Mouse (Mus musculus) gonadal fat pad, adult 2 months (tissue): ENCODE data around the gene Srgap2. TPM values are rescaled to one million over a fixed set of nuclear protein-coding genes. Genes with fewer than 3 reads are reported as not detected.
"Not testable (repeated sequence)": the region's sequence is repeated elsewhere in the genome, so short reads cannot be mapped to it uniquely, and the experiment has no call there.

Source experiments
- DNase-seq: peaks from one replicate; pipeline ENCODE4 v3.0.0-alpha.2; 2012; ENCODE audit warnings: low read depth
- polyA plus RNA-seq: library from polyadenylated mRNA; depleted of rRNA; stranded (reverse); fragments of >200 nt; gene quantifications from 2 replicates; pipeline ENCODE4 v1.2.3, GENCODE M21; 2012

The Srgap2 gene
- polyA plus RNA-seq, 1 experiment: 21.9 TPM

DNA sequence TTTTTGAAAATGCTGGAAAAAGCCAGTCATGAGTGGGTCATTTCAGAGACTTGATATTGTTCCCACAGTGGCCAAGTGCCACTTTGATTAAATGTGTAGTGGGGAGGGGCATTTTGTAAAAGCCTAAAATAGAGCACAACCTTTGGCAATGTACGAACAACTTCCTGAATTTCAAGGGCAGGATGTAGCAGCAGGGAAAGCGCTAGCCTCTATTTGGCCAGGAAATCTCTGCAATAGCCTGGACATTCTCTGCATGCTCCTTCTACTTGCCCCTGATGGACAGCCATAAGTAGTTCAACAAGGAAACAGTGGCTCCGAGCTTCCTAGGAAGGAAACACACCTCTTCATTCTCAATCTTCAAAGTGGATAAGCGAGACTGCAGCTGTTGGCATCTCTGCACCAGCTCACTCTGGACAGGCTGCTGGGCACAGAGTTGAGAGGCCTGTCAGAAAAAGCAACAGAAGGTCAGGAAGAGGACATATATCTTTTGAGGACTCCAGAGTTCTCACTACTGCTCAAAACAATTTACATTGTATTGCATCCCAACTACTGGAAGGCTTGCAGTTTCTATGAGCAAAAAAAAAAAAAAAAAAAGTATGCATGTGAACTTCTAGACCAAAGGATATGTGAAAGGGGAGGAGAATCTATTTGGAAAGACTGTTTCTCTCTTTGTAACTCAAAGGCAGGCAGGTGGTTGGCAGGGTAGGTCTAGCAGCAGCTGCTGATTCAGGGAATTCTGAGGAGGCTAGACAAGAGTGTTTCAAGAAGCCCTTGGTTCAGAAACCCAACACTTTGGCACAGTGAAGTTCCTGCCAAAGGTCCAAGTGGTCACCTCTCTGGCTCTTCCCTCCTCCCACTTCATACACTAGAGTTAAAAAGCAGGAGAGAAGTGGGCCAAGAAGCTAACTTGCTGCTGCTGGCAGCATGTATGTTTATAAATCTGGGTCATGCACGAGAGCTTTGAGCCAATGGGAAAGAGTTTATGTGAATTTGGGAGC lies 181.4 kb downstream of the Srgap2 start:
- DNase-seq: no peak

DNA sequence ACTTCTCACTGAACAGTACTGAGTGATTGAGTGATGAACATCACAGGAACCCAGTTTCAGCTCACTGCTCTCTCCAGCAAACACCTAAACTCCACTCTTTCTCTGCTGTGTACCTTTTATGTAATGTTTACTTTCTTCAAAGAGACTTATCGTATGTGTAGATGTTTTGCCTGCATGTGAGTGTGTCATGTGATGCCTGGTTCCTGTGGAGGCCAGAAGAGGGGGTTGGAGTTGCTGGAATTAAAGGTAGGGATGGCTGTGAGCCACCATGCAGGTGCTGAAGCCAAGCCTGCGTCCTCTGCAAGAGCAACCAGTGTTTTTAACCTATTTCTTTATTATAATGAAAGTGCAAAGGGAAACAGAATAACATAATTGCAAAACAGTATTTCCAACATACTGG lies 182.5 kb downstream of the Srgap2 start:
- DNase-seq: no peak

DNA sequence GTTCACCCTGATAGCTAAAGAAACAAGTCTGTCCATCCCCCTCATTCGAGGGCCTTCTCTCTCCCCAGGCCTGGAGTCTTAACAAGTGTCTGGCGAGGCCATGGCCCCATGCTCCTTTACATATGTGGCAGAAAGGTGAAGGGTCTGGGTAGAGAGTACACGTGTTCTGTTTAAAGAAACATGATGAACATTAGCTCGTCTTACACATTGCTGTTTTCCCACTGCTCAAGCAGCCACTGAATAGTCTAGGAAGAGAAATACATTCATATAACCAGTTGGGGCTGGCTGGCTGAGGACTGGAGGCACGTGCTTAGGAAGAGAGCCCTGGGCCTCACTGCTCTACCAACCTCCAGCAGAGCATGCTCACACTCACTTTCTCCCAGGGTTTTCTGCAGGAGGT lies 191.1 kb downstream of the Srgap2 start:
- no peak for DNase-seq

DNA sequence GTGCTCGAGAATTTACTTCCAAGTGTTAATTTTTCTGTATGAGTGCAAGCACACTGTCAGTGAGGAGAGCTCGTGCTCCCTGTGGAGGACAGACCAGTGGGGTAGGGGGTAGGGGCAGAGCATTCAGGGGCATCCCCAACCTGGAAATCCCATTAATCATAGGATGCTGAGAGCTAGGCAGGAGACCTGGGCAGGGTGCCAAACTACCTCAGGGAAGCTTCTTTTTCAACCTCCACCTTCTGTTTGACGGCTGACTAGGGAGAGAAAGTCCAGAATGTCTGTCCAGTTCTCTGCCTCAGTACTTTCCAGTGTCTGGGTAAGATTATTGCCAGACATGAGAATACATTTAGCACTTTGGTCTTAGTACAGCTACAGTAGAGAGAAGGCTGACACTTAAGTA lies 191.5 kb downstream of the Srgap2 start:
- DNase-seq: no peak

DNA sequence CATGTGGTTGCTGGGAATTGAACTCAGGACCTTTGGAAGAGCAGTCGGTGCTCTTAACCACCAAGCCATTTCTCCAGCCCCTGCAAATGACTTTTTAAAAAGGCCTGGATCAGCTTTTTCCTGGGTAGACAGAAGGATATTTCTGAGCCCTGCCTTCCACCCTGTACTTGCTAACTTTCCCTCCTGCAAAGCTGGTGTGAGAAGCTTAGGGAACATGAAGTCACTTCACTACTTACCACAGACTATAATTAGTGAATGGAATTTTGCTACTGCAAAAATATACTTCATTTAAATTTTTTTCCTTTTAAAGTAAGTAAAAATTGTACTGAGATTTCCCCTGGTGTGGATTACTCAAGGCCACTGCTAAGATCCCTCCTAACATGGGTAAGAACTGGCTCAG lies 196.0 kb downstream of the Srgap2 start:
- DNase-seq: no peak

DNA sequence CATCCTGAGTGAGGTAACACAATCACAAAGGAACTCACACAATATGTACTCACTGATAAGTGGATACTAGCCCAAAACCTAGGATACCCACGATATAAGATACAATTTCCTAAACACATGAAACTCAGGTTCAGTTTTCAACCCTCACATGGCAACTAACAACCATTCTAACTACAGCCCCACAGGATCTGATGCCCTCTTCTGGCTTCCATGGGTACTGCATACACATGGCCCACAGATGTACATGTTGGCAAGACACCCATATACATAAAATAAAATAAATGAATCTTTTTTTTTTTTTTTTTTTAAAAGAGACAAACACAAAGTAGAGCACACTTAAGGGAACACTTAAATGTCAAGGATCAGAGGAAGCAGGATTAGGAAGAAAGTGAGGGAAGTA lies 198.1 kb downstream of the Srgap2 start:
- not testable (repeated sequence) for DNase-seq

DNA sequence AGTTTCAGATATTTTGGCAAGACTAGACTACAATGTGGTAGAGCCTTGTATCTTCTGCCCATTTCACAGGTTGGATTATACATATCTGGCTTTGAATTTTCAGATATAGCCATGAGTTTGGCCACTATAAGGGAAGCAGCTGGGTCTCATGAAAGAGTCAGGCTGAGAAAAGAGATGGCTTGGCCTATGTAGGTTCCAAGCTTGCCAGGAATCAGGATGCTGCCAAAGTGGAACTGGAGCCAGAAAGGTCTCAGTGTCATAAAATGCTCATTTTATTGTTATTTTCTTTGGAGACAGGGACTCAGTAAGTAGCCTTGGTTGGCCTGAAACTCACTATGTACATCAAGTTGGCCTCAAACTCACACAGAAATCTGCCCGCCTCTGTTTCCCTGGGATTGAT lies 200.0 kb downstream of the Srgap2 start:
- no peak for DNase-seq

DNA sequence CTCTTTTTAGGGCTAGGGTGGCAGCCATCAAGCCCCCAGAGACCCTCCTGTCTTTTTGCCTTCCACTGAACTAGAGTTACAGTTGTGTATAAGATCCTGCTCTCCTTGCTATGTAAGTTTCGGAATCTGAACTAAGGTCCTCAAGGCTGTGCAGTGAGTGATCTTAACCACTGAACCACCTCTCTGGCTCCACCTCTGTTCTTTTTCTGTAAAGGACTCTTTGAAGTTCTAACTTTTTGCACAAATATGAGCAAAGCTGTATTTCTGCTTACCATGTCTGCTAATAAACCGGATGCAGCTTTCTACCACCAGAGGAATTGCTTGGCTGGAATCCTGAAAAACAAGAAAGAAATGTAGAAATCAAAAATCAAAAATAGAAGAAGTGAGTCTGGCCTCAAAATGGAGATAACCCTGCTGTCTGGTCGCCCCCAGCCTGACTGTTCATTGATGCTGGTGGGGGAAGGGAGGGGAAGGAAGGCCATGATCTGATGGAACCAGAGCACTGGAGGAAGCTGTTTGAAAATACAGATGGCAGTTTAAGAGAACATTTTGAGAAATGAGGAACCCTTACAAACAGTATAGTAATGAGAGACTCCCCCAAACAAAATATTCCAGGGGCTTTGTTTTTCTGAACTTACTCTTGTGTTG lies 202.2 kb downstream of the Srgap2 start:
- no peak for DNase-seq

DNA sequence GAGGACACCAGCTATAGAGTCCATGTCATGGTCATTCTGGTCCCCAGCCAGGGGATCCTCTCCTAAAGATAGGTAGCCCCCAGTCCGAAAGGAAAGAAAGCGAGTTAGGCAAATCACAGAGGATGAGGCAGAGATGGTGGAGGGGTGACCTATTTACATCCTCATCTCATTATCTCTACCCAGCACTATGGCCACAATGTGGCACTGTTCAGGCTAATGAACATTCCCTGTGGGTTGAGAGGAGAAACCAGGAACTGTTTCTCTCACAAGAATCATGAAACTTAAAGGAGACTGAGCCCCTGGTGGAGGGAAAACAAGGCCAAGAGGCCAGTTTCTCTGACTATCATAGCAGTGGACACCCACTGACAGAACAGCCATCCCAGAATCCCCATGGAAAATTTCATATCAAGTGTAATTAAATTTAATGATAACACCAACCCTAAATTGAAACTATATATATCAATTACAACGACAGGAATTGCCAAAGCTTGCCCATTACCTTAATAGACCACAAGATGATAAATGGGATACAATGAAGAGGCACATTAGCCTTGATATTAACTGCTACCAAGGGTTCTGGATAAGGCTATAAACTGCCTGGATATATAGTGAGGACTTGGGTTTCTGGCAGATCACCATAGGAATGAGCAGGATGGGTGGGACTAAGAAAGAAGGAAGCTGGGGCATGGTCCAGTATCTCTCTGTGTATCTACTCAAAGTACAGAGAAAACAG lies 207.4 kb downstream of the Srgap2 start:
- no peak for DNase-seq

DNA sequence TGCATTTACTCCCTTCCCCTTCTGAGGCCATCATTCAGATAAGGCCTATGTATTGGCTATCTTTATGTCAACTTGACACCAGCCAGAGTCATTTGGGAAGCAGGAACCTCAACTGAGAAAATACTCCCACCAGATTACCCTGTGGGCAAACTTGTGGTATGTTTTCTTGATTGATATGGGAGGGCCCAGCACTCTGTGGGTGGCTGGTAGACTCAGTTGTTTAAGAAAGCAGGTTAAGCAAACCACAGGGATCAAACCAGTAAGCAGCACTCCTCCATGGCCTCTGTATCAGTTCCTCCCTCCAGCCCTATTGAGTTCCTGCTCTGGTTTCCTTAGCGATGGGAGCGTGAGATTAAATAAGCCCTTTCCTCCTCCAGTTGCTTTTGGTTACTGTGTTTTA lies 208.8 kb downstream of the Srgap2 start:
- no peak for DNase-seq

DNA sequence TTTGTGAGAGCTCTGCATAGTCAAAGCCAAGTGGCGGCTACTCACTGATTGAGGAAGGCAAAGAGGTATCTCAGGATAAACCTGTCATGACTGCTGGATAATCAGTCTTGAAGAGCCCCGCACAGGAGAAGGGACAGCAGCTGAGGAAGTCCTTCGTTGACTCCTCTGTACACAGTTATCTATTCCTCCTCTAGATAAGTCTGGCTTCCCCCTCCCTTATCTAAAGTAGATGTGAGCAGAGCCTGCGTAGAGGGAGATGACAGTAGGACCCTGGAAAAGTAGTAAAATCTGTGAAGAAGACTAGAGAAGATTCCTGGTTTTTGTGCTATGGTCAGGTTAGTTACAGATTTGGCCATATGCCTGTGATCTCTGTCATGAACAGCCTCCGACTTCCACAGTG lies 209.5 kb downstream of the Srgap2 start:
- no peak for DNase-seq

DNA sequence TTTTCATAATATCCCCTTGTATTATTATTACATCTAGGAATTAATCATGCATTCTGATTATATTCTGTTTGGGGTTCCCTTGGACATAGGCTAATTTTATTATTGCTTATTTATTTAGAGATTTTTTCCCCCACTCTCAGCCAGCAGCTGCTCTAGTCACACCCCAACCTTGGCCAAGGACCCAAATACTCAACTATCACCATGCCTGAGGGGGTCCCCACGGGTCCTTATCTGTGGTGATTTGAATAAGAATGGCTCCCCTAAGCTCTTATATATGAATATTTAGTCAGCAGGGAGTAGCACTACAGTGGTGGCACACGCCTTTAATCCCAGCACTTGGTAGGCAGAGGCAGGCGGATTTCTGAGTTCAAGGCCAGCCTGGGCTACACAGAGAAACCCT lies 215.9 kb downstream of the Srgap2 start:
- DNase-seq: no peak

DNA sequence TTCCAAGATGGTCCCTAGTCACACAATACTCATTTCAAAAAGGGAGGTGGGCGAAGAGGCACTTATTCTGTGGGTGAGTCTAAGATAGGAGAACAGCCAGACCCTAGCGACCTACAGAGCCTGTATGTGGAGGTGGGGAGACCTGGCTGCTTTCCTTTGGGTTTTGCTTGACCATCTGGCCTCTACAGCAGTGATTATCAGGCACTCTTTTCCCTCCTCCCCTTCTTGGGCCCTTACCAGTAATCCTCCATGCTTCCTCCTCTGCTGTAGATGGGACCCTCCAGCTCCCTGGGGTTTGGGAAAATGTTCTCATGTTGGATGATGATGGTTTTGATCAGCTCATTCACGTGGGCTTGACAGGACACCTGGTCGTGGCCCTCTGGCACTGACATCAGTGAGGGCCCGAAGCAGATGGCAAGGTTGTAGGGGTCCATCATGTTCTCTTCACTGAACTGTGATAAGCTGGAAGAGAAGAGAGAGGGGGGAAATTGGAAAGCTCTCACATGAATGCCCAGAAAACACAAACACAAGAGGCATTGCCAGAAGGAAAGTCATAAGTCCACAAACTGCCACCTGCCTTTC lies 216.8 kb downstream of the Srgap2 start:
- DNase-seq: no peak

DNA sequence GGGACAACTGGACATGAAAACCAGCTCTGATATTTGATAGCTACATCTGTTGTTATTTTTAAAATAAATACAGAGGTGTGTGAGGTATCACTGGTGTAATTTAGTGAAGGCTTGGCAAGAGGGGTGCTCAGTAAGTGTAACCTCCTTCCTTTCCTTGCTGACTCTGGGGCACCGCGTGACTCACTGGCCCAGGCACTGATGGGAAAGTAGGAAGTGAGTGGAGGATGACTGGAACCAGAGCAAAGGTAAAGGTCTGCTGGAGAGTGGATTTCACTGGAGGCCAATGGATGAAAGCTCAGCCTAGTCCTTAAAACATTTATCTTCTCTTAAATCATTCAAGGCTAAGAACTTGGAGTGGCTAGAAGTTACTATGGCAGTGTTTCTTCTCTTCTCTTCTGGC lies 226.4 kb downstream of the Srgap2 start:
- no peak for DNase-seq

DNA sequence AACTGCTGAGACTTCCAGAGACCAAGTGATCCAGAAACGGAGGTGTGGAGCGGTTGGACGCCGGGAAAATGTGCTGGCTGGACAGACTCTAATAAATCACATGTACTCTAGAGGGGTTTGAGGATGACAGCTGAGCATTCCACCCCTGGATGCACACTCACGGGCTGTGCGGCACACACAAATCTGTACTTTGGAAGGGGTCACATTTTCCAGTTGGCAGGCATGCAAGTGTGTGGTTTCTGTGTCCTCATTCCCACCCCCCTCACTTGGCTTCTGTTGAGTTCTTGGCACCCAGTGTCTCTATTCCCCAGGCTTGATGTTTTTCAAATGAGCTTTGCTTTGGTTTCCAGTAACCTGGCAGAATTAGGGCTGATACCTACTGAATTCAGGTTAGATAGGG lies 227.4 kb downstream of the Srgap2 start:
- no peak for DNase-seq

DNA sequence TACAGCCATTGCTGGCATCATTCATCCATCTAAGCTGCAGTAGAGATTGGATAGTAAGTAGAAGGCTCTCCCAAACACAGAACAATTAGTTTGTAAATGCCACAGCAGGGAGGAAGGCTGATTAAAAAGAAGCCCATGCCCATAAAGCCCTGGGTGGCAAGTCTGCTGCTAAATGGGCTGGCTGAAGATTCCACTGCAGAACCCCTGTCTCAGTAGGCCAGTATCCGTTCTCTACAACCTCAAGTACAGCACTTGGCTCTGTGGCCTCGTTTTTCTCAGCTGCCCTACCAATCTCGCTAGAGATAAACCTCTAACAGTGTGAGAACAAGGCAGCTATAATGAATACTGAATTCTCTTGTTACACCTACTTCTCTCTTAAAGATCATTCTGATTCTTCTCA lies 227.9 kb downstream of the Srgap2 start:
- no peak for DNase-seq

DNA sequence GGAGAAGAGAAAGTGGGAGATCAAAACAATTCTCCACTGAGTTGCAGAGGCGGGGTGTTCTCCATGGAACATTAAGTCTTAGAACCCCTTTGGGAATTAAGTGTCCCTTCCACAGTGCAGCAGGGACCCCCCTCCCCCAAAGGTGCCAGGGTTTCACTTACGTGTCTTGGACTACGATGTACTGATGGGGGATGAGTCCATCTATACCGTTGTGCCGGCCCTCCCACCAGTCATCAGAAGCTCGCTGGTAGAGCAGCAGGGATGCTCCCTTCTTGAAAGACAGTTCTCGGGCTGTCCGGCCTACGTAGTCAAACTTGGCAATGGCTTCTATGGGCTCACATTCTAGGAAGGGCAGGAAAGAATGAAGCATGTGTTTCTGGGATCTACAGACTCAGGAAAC lies 229.0 kb downstream of the Srgap2 start:
- no peak for DNase-seq

DNA sequence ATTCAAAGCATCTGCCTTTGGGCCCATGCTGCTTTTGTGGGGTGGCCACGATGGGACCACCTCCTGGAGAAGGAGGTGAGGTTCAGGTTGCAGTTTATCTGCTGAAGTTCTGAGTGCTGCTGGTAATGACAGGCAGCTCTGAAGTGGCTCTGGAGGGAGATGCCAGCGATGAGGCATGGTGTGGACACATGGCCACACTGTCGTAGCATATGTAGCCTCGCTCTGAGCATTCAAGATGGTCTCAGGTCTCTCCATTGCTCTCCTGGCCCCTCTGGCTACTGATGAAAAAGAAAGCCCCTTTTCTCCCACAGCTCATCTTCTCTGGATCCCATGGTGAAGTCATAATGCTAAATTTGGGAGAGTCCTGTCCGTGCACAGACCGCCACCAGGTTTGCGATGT lies 230.4 kb downstream of the Srgap2 start:
- DNase-seq: no peak

DNA sequence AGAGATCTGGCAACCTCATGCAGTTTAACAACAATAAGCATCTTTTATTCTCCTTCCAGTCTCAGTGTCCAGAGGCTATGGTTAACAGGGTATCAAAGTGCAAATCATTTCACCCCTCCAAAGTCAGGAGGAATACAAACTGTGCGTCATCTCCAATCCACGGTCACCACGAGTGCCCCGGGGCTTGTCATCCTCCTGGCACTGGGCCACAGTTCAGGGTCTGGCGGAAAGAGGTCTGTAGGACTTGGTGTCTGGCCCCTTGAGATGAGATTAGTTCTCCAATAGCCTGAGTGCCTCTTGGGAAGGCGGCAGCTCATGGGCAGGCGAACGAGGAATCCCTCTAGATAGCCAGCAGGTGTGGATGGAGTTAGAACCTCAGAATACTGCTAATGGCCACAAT lies 232.0 kb downstream of the Srgap2 start:
- no peak for DNase-seq

DNA sequence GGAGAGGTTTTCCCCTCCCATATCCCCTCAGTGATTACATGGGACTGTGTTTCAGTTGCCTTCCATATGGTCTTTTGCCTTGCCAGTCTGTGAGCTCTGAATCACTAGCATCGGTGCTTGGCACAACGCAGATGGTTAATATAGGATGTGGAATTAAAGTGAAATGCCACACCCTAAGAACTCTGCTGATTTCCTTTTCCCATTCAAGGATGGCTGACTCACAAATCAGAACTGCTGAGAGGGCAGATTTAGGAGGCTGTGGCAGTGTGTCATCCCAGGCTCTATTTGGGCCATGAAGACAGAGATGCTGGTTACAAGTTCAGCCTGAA lies 233.3 kb downstream of the Srgap2 start:
- DNase-seq: no peak

DNA sequence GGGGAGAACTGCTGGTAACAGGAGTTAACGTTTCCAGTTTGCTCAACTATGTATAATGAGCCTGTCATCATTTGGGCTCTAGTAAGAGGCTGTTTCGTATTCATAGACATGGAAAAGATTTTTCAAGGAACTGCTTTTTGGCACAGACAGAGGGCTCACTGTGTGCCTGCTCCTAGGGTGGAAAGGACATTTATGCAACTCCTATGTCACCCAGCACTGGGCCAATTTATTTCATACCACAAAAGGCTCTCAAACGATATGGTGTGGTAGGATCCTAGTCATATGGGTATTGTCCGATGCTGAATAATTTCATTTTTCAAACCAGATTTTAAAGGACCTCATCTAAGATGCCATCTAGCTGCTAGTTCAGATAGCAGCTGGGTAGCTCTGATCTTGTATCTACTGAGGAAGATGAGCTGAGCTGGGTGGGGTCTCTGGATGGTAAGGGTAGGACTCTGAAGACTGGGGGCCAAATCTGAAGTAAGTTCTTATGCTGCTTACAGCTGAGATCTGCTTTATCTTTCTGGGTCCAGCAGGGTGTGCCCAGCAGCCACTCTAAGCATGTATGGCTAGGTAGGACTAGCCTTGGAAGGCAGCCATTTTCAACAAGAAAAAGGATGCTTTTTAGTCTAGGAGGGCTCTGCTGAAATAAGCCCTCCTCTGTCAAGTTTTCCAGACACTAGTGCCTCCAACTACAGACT lies 233.8 kb downstream of the Srgap2 start:
- no peak for DNase-seq

DNA sequence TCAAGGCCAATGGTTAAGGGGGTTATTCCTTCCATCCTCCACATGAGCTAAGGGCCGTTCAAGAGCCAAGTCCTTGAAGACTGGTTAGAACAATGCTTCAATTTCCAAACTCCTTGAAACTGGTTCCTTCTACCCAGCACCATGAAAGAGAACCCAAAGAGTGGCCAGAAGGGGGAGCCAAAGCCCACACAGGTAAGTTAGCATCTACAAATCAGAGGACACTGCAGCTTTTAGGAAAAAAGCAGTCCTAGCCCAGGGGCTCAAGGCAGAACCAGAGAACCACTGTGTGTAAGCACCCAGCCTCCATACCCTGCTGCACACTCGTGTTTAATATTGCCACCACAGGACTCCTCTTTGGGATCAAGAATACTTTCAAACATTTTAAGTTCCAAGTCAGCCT lies 236.5 kb downstream of the Srgap2 start:
- no peak for DNase-seq
